Mouse (Mus musculus) 3134 (cell line): ENCODE measurements around the gene Wfdc12.
"Not testable (repeated sequence)": the region's sequence is repeated elsewhere in the genome, so short reads cannot be mapped to it uniquely, and the experiment has no call there.

Experiments used
- DNase-seq: peaks from one replicate; pipeline ENCODE4 v3.0.0-alpha.2; 2011; ENCODE audit warnings: low spot score; ENCODE audit not compliant: insufficient read length; ENCODE audit errors: extremely low read depth

Wfdc12 gene

DNA sequence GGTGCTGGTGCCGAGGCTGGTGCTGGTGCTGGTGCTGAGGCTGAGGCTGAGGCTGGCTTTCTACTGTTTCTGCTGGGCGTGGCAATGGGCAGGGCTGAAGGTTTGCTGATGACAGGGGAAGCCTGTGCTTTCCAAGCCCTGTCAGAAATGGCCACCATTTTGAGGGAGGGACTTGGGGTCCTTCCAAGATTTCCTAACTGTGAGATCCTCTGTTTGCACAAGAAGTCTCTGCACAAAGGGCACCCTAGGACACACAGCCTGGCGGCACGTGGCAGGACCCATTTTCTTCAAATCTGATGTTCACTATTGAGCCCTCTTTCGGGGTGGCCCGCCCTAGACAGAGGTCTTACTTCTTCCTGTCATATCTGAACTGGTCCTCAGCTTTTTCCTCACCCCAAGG lies at the start of gene Wfdc12:
Gene Wfdc12 (minus strand): TSS at position 33 of the 400 bp plus-strand sequence.
- no peak for DNase-seq

DNA sequence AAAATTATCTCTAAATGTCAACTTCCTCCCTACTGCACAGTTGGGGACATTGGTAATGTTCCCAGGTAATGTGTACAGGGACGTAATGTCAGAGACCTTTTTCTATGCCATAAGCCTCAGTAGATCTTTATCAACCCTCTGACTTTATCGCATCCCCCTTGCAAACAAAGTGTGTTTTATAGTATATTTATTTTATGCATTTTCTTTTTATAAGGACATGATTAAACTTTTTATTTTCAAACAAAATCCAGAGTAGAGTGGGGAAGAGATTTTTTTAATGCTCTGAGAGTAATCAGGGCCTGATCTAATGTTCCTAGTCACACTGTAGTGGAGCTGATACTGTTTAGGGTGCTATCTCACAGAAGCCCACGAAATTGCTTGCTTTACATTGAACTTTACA lies 48.0 kb upstream of the Wfdc12 start, which contains the start of gene Svs2:
Gene Svs2 (minus strand): TSS at position 101 of the 400 bp plus-strand sequence.
- DNase-seq: no peak

DNA sequence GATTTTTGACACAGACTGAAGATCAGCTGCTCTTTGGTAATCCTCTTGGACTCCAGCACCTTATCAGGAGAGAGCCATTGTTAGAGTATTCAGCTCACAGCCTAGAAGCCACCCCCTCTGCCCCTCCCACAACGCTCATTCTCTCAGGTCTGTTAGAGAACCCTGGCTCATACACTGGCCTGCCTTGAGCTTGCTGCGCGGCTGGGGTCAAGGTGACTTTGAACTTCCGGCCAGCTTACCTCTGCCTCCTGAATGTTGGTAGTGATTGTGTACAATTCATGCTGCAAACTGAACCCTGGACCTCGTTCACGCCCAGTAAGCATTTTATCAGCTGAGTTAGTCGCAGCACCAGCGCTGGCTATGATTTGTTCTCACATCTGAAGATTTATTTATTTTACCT lies 42.3 kb upstream of the Wfdc12 start:
- DNase-seq: no peak

DNA sequence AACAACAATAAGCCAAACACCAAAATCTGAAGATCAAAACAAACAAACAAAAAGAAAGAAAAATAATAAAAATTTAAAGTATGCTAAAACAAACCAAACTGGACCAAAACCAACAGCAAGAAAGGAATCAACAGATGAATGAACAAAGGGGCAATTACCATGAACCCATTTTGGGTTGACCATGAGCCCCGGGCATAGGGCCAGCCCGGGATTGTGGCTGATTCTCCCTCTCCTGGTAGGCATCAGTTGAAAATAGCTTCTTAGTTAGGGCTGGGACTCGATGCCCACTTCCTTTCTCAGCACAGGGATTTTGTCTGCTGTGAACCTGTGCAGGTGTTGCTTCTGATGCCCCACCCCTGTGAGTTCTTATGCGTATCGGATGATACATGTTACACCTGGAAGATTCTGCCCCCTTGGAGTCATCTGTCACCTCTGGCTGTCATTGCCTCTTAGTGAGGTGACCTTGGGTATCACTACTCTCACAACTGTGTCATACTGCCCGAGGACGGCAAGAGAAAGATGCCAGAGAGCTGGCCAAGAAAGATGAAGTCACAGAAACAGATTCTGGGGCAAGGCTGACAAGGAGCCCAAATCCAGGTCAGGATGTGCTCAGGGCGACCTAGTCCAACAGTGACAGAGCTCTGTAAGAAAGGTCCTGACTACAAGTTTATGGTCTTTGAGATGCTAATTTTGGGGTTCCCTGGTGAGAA lies 38.1 kb upstream of the Wfdc12 start:
- DNase-seq: no peak

DNA sequence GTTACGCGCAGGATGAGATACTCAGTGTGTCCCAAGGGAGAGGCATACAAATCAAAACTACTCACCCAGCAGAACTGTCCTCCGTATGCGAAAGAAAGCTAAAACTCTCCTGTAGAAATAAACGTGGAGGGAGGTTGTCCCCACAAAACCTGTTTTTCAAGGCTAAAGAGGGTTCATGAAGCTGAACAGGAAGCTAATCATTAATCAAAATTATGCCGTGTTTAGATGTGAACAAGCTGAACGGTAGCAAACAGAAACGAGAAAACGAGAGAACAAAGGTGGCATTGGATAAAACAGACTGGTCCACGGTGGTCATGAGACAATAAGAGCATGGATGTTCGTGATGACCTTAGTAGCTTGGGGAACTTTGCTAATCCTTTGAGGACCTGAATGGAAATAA lies 31.1 kb upstream of the Wfdc12 start, which contains the start of gene Wfdc15b:
Gene Wfdc15b (minus strand): TSS at position 139 of the 400 bp plus-strand sequence.
- no peak for DNase-seq

DNA sequence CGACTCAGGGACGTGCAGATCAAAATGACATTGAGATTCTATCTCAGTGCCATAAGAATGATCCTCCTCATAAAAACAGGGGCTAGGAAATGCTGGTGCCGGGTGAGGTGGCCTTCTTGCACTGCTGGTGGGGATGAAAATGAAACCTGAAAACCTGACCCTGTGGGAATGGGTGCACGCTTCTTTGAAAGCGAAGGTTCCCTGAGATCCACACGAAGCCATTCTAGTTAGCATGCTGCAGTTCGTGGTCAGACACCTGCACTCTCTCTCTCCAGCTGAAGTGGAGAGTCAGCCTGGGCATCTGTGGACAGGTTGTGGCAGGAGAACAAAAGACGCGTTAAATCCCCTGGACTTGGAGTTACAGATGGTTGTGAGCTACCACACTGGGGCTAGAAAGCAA lies 28.9 kb upstream of the Wfdc12 start:
- DNase-seq: no peak

DNA sequence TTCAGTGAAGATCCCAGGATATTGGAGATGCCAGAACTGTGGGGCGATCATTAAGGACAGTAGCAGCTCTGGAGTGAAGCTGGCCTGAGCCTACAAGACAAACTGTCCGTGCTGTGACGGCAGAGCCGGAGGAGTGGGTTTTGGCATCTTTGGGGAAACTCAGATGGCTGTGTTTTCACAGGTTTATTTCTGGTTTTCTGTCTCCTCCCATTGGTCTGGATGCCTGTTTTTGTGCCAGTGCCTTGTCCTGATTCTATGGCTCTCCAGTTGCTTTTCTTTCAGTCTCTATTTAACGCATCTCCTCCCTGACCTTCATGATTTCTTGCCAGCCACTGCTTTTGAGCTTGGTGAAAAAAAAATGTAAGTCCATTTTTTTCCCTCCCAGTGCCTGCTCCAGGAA lies 22.3 kb upstream of the Wfdc12 start:
- DNase-seq: no peak

DNA sequence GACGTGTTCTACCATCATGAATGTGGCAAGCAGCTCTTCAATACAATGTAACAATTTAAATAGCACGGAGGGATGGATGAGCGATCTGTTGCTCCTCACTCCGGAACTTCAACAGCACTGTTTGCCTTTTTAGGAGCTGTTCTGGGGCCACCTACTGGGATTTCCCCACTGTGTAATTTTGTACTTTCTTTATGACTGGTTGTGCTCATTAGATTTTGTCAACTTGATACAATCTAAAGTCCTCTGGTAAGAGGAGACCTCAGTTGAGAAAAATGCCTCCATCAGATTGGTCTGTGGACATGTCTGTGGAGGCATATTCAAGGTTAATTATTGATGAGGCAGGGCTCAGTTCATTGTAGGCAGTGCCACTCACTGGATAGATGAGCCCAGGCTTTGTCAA lies 20.5 kb upstream of the Wfdc12 start:
- no peak for DNase-seq

DNA sequence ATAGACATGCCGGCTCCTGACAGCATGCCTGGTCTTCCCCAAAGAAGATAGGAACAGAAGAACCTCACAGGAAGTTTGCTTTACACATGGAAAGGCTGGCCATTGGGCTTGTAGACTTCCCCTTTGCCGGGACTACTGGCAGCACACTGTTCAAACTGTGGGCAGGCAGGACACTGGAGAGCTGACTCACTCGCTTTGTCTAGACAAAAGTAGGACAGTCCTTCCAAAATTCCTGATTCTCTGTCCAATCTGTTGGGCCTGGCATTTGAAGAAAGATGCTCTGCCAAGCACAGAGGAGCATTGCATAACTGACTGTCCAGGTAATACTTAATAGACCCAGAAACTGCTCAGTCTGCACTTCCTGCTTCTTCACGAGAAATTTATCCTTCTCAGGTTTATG lies 16.3 kb upstream of the Wfdc12 start:
- no peak for DNase-seq

DNA sequence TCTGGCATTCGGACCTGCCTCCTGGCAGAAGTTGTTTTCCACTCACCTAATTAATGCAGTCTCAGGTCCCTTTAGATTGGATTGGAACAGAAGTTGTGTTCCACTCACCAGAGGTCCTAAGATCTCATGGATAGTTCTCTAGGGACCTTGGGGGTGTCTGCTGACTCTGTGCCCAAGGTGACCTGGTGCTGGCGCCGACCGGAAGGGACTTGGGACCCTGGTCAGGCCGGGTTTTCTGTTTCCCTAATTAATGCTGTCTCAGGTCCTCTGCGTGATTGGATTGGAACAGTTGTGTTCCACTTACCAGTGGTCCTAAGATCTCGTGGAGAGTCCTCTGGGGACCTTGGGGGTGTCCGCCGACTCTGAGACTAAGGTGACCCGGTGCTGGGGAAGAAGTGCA lies 15.6 kb upstream of the Wfdc12 start:
- DNase-seq: not testable (repeated sequence)

DNA sequence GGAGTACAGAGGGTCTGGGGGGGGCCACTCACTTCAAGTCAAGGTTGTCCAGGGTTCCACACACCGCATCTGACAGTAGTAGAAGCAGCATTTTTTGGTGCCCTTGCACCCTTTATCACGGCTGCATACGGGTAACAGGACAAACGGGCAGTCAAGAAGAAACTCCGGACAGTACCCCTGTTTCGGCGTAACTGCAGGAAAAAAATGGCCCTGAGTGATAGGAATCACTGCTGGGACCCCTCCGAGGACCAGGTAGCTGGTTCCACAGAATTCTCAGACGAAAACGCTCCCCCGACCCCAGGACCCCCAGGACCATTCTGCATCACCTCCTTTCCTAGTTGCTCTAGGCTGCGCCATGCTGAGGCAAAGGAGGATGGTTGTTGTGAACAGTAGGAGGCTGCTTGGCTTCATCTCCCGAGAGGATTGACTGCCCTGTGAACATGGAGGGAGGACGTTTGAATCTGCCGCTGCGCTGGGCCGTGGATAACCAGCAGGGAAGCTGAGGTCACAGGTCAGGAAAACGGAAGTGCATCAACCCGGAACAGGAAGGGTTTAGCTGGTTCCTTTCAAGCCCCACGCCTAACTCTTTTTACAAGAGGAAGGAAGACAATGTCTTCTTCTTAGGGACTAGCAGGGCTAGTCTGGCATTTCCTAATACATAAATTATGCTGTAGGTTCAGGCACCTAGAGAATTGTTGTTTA lies 9.4 kb upstream of the Wfdc12 start, which contains the start of gene Wfdc15a:
Gene Wfdc15a (minus strand): TSS at position 505 of the 702 bp plus-strand sequence.
- no peak for DNase-seq

DNA sequence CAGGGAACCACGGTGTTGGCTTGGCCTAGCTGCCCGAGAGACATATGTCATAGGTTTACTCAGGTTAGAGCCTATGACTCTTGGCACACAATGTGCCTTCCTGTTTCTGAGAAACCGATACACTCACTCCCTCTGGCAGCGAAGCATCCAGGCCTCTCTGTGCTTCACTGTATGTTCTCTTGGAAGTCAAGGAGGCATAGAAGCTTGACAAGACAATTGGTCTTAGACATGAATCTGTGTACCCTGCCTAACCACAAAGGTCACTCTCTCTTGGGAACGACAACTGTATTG lies 6.2 kb upstream of the Wfdc12 start:
- no peak for DNase-seq

DNA sequence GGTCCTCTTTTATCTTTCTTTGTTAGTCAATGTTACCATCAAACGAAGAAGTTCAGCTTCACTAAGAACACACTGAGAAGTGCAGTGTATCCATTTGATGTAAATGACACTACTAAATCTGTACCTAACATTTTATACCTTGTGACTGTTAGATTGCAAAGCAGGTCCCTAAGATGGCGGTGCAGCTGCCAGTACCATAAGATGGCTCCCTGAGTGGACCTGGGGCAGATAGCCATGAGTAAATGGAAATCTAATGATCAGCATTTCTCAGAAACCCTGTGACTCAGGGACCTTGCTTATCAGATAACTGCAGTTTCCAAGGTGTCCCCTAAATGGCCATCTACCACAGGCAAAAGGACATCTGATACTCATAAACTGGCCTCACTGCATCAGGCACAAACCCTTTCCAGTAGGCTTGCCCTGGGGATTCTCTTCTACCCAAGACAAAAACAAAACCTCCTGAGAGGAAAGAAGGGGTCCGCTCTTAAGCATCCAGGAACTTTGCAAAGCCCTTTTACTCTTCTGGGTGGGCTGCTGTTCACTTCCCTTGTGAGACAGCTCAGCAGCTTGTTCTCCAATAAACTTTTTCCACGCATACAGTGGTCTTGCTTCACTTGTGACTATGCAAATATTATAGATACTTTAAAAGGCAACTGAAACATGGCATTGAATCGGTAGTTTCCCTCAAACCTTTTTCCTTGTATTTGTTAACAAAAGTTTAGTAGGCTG lies 5.7 kb upstream of the Wfdc12 start:
- DNase-seq: no peak

DNA sequence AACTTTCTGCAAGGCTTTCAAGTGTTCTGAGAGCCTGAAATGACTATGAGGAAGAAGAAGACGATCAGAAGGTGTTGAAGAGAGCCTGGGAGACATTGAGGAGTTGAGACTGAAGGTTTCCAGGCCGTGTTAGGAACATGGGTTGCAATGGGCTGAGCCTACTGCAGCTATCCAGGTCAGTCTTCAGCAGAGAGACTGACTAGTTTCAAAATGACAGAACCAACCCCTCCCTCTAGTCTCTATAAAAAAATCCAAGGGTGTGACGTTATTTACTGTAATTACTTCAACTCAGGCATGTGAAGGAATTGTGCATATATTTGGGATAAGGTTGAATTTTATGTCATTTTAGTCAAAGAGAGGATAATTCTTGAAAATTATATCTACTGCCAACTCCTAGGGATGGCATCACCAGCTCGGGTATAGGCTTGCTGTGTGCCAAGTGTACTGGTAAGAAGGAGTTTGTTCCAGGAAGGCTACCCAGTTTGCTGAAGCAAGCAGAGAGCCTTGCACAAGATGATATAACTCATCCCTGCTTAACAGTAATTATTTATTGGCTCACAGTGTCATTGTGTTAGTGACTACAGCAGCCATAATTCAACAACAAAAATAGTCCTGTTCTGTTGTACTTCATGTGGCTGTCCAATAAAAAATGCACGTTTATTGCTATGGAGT lies 4.7 kb upstream of the Wfdc12 start:
- no peak for DNase-seq

DNA sequence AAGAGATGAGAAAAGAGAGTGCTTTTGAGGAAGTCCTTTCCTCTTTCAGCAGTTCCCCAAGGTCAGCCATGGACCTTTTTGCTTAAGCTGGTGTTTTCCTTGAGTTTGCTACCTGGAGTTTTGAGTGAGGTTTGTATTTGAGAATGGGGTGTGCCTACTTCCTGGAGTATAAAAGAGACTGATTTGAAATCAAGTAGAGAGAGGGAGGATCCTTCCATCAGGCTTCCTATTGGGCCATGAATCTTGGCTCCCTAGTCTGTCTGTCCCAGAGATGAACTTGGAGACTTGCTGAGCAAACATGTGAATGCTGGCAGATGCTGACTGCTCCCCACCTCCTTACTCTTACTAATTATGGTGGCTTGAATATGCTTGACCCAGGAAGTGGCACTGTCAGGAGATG lies 1.9 kb upstream of the Wfdc12 start:
- DNase-seq: no peak

DNA sequence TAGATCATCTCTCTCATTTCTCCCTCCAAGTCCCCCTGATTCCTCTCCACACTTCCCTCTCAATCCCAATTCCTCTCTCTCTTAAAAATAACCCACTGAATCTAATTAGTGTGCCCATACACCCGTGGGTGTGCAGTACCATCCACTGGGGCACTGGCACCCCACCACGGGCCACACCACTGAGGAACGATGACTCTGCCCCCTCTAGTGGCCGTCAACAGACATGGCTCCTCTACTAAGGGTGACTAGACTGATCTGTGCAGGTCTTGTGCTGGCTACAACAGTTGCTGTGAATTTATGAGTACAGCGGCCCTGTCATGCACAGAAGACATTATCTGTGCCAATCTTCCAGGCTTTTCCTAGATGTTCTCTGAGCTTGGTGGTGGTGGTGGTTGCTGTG lies 1.7 kb downstream of the Wfdc12 start:
- DNase-seq: no peak

DNA sequence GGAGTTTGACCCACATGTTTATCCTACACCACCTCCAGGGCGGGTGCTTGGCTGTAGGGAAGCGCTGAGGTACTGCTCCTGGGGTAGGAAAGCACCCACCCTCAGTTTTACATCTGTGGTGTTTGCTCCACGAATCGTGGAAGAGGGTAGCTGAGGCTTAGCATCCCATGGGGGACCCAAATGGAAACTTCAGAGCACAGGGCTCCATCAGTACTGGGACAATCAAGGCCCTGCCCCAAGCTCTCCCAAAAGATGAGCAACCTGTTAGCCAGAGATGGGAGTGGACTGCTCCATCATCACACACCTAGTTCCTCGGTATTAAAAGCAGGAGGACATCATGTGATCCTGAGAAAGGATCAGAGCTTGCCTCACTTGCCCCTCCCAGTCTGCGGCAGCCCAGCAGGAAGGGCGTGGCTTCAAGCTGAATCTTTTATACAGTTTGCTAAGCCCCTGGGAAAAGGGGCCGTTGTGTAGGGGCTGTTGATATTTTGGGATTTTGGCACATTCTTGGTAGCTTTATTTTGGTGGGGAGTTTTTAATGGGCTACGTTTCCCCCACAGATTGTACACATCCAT lies 6.2 kb downstream of the Wfdc12 start:
- no peak for DNase-seq

DNA sequence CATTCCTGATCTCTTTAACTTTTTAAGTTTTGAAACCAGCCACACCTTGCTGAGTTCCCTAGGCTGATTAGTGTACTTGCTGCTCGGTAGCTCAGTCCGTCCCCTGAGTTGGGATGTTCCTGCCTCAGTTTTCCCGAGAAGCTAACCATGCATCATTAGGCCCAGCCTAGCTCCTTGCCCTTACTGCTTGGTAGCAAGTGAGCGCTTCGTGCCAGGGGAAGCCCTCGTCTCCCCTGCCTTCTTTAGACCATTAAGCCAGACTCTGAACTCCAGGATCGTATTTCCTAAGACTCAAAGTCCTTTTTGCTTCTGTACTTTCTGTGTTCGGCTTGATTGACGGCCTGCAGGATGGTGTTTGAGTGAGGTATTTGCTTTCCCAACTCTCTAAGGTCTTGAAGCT lies 7.1 kb downstream of the Wfdc12 start:
- no peak for DNase-seq

DNA sequence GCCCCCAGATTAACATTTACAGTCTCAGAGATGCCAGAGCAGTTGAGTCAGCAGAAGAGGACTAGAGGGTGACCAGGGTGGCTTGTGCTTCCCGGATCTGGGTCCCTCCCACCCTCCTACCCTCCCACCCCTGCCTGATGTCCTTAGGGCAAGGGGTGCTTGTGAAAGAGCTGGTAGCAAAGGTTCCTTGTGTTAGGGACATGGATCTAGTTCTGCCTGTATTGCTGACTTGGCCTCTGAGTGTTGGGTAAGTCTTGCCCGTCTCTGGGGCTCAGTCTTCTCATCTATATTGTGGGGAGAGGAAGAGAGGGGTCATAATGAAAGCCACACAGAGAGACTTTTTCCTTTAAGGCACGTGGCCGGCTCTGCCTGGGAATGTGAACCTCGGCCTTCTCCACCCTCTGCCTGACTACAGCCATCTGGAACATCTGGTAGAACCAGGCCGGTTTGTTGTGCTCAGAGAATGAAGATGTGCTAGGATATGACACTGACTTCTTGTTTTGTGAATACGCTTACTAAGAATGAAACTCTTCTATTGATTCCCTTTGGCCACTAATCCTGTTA lies 7.6 kb downstream of the Wfdc12 start, which contains the start of gene Wfdc5:
Gene Wfdc5 (minus strand): TSS at position 51 of the 564 bp plus-strand sequence.
- no peak for DNase-seq

DNA sequence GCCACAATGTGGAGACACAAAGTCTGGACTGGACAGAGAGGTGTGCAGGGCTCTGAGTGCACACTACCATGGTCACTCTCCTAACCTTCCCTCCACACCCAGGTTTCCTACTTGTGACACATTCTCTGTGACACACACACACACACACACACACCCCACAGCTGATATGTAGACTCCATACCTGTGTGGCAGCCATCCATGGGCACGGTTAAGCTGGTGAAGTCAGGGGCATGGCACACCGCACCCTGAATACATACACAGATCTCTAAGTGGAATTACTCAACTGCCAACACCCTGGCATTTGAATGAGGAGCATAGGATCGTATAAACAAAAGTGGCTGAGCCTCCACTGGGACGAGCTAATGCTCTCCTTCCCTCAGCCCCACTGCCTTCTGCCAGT lies 9.6 kb downstream of the Wfdc12 start:
- no peak for DNase-seq
